Mouse (Mus musculus): ENCODE results near the gene Faim.

The Faim gene

DNA sequence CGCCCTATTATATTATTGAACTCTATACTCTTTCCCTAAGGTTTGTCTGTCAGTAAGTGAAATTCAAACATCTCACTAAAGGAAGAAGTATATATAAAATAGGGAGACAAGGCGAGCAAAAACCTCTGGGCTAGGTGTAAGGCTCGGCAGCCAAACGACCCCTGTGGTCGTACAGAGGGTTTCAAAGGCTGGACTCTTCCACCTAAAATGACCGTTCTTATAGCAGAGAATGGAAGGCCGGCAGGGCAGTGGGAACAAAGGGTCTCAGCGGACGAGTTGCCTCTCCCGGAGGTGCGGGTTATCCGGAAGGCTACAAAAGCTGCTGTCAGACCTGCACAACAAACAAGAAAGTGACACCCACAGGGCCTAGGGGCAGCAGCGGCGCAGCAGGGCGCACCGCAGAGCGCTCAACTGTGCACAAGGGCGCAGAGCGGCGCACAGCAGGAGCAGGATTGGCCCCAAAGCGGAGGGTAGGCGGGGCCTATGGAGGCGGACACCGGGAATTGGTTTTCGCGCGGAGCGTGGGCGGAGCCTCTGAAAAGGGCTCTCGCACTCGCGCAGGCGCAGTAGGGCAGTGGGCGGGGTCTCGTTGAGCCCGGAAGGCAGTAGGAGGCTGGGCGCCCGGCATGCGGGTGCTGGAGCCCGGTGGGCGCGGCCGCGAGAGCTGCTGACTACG lies at the start of gene Faim:
Gene Faim (plus strand): TSS at position 574 of the 676 bp plus-strand sequence.
- DNase-seq (ENCODE audit: low read depth, low spot score), result peak; percentile 99

DNA sequence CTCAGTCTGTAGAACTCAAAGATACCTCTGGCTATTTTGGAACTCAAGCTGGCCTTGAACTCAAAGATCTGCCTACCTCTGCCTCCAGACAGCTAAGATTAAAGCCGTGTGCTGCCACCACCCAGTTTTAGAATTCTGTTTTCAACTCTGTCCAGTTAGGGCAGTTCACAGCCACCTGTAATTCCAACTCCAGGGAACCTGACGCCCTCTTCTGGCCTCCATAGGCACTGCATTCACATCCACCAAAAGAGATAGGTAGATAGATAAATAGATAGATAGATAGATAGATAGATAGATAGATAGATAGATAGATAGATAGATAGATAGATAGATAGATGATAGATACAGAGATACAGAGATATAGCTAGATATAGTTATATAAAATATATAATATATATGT lies 46.9 kb upstream of the Faim start:
- no peak for DNase-seq (ENCODE audit: low read depth, low spot score)

DNA sequence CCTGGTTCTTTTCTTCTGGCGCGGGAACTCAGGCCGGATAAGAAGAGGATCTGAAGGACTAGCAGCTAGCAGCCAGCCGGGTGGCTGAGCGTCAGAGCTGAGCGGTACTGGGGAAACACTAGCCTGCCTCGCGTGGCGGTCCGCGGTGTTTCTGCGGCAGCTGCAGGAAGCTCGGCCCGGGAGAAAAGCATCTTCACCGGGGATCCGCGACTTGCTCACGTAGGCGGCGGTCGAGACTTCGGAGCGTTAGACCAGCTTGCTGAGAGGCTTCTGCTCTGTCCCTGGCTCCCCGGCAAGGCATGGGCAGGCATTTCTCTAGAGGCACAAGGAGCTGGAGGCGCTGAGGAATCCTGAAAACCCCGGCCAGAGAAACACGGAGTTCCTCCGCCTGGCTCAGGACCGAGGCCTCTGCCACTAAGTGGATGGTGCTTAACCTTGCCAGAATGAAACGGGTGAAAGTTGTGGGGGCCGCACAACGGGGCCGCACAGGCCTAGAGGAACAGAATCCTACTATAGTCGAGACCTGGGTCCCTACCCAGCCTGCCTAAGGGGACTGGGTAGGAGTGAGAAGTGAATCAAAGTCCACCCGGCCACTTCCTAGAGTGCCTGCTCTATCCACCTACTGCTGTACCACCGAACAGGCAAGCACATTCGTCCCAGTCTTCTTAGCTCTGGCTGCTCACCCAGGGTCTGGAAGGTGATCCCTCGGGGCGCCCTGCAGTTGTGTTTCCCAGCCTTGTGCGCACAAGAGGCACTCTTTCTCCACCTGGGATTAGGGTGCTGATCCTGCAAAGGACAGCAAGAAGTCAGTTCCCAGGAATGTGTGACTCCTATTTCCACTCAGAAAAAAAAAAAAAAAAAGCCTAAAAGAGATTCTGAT lies 33.8 kb upstream of the Faim start:
- DNase-seq (ENCODE audit: low read depth, low spot score), result no peak

DNA sequence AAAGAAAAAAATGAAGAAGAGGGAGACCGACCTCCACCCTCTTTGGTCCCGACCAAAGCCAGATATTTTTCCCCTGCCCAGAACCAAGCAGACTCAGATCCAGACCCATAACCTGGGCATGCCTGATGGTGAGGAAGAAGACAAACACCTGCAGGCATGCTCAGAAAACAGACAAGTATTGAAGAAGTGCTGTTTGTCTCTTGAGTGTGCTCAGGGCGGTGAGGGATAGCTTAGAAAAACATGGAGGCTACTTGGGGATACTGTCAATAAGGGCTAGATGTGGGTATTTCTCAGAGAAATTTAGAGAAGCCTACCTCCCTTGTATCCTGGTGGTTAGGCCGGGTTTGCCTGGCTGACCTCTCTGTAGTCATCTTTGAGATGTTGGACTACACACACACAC lies 32.9 kb upstream of the Faim start:
- DNase-seq (ENCODE audit: low read depth, low spot score), result no peak

DNA sequence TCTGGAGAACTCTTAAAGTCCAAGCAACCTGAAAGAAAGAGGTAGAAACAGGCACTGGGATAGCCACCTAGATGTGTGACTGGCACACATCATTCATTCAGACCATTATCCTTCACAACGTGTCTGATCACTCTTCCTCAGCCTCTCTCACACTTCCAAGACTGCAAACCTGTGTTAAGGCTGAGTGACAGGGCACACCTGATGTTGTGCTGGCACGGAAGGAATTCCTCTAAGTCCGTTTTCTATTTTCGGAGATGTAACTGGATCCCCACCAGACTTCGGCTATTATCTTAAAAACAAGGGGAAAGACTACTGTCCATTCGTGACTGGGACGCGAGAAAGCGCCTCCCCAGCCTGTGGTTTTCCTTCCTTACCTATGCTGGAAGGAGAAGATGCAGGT lies 32.3 kb upstream of the Faim start:
- DNase-seq (ENCODE audit: low read depth, low spot score), result no peak

DNA sequence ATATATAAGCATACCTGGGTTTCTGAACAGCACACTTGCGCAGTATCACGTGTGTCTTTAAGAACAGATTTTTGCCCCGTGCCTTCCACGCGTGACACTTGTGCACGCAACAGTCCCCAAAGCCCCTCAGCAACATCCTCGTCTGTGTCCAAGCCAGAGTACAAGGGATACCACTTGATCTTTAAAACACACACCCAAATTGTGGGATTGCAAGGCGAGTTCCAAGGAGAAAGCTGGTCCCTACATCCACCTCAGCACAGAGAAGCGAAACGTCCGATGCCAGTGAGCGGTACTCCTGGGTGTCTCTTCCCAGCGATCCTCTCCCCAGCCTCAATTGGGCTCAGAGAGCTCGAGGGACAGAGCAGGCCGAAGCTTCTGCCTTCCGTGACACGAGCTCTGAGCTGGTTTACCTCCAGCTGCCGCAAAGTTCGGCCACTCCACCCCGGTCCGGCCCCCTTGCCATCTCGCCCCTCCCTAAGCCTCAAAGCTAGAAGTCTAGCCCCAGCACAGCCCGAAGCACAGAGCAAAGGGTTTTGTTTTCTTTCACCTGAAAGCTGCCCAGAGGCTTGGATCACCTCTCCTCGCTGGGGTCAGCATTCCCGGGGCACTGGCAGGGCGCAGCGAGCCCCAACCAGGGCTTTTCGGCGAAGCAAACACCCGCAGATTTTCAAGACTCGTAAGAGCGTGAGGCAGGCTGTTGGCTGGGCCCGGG lies 31.6 kb upstream of the Faim start:
- no peak for DNase-seq (ENCODE audit: low read depth, low spot score)

DNA sequence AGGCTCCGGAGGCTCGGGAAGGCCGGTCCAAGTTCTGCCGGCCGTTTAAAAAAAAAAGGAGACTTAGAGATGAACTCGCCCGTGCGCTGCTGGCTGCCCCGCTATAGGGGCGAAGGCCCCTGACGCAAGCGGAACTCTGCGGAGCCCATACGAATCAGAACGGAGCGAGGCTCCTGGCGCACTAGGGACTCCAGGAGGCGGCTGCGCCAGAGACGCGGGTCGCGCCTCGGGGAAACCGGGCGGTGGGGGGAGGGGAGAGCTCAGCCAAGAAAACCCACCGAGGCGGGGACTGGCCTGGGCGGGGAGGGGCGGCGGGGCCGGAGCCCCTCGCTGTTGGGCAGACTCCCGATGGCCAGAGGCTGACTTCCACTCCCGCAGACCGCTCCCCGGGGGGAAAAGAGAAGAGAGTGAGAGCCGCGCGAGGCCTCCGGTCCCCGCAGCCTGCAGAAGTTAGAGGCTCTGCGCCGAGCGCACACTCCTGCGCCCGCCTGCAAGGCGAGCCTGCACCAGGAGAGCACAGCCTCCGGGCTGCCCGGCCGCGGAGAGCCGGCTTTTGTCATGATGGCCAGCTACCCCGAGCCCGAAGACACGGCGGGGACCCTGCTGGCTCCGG lies 31.0 kb upstream of the Faim start, which contains the start of gene Foxl2:
Gene Foxl2 (plus strand): TSS at position 186 of the 613 bp plus-strand sequence.
- no peak for DNase-seq (ENCODE audit: low read depth, low spot score)

DNA sequence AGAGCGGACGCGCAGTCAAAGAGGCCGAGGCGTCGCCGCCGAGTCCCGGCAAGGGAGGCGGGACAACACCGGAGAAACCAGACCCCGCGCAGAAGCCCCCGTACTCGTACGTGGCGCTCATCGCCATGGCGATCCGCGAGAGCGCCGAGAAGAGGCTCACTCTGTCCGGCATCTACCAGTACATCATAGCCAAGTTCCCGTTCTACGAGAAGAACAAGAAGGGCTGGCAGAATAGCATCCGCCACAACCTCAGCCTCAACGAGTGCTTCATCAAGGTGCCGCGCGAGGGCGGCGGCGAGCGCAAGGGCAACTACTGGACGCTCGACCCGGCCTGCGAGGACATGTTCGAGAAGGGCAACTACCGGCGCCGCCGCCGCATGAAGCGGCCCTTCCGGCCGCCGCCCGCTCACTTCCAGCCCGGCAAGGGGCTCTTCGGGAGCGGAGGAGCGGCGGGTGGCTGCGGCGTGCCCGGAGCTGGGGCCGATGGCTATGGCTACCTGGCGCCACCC lies 30.4 kb upstream of the Faim start:
- DNase-seq (ENCODE audit: low read depth, low spot score), result no peak

DNA sequence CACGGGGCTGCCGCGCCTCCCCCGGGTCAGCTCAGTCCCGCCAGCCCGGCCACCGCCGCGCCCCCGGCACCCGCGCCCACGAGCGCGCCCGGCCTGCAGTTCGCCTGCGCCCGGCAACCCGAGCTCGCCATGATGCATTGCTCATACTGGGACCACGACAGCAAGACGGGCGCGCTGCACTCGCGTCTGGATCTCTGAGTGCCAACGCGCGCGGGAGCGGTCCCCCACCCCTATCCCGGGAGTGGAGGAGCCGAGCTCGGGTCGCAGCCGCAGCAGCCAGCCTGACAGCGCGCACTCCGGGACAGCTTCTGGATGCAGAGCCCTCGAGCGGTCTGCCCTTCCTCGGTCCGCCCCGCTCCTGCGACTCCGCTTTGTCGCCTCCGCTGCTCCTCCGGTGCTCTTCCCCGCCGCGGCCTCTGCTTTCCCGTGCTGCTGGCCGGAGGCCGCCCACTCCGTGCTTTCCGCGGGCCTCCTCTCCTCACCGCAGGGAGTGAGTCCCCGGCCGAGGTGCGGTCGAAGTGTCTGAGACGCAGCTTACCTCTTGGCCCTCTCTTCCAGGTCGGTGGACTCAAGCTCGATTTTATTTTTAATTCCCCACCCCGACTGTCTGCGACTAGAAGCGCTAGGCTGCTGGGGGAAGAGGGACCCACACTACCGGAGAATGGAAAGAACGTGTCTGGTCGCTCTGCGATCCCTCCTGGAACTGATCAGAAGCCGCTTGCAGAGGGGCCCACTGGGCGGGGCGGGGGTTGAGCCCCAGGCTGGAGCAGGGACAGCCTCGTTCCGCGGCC lies 29.4 kb upstream of the Faim start:
- DNase-seq (ENCODE audit: low read depth, low spot score), result no peak

DNA sequence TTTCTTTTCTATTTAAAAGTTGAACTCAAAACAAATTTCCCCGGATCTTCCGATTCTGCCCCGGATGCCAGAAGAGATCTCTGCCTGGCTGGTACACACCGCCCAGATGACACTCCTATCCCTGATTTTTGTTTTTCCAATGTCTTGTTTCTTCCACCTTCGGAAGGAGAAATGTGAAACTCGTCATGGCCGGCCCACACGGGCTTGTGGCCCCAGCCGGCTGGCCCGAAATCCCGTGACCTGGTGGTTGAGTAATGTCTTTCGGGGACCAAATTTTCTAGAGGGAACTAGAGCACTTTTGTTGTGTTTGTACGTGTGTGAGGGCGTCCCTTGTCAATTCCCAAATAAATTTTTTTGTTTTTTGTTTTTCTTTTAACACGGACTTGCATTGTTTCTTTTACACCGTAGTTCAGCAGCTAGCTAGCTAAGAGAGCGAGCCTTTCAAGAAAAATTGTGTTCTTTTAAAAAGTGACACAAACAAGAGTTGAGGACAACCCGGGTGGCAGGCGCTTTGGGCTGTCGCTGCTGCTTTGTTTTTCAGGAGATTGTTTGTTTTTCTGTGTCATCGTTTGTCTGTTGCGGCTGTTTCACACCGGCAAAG lies 28.3 kb upstream of the Faim start:
- DNase-seq (ENCODE audit: low read depth, low spot score), result no peak

DNA sequence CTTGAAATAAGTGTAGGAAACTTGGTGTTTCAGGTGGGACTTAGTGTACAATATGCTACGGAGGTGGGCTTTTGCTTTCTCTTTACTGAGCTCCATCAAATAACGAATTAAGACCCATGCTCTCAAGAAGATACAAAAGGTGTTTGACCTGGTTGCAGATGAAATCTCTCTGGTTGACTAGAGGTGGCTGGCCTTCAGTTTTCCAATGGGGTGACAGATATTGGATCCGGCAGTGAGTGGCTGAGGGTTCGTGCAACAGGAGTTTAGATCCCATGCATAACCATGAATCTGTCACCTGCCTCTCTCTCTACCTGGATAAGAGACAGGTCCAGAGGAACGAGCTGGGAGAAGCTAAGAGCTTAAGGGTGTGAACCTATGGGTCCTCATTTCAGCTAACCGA lies 27.5 kb upstream of the Faim start:
- DNase-seq (ENCODE audit: low read depth, low spot score), result no peak

DNA sequence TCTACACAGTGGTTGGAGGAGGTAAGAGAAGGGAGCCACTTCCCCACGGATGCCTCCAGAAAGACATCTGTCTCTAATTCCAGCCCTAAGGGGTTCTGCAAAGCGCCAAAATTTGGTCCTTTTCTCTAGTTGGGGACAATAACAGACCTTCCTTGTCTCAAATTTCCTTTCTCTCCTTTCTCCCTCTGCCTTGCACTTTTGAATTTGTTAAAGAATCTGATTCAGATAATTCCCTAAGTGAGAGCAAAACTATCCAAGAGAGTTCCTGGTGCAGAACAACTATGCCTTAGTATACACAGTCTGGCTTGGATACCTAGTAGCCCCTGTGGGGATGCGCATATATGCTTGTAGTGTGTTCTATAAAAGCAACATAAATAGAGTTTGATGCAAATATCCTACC lies 26.3 kb upstream of the Faim start:
- DNase-seq (ENCODE audit: low read depth, low spot score), result no peak

DNA sequence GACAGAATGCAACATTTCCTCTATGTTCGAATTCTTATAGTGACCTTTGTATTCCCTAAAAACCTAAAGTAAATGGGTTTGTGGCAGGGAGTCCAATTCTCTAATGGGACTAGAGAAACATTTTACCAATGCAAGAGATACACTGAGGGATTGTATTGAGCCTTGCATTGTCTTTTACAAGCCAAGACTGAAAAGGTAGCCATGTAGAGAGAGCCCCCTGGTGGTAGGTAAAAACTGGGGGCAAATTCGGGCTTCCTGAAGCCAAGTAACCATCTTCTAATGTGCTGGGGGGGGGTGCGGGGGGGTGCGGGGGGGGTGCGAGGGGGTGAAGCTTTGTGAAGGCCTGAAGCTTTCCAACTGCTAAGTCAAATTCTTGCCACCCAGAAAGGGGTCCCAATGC lies 25.8 kb upstream of the Faim start:
- no peak for DNase-seq (ENCODE audit: low read depth, low spot score)

DNA sequence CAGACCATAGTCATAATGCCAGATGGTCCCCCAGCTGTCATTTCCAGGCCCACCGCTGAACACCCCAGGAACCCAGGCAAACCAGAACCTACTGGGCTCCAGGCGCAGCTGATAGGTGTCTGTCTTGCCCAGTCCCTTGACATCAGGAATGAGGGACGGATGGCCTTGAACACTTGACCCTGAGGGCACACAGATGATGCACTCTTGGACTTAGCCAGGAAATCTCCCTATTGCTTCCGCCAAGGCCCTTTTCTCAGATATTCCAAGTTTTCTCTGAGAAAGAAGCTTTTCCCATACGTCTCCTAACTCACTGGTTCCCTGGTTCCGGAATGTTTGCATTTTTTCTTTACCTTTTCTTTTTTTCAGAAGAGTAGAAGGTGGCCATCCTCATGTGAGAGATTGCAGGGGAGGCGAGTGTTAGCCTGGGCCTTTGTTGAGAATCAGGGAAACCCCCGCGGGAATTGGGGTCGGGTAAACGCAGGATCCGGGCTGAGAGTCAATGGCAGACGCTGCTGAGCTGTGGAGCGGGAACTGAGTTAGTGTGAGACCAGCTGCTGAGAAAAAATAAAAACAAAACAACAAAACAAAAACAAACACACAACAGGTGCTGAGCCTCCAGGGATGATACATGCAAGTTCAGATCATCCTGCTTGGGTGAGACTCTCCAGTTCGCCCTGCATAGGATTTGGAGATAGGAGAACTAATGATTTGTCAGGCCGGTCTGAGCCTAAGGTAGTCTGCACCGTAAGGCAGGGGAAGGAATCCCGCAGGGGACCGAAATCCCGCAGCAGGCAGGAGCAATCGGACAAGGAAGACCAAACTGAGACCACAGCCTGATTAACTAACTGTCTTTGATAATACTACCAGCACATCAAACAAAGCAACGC lies 24.3 kb upstream of the Faim start:
- no peak for DNase-seq (ENCODE audit: low read depth, low spot score)

DNA sequence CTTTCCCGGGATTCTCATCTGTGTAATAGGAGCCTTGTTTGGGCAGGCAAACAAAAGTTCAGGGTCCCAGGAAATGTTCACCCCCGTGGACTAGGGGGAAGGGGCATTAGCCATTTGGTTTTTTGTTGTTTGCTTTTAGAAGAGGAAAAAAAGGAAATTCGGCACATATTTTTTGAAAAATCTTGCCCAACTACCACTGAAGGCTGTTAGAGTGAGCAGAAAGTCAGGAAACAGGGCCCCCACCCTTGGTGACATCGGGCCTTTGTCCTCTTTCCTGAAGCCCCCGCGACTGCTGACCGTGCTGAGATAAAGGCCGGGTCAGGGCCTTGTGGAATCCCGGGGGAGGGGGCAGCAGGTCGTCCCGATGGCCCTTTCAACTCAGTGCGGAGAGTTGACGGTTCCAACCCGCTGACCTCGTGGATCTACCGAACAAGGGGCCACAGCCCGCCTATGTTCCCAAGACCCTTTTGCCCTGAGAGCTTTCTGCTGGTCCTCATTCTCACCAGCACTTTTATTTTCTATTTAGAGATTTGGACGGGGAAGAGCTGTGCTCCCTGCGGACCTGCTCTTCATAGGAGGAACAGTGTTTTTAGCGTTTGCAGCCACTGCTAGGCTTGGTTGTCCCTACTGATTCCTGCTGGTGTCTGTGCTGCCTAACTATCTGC lies 23.6 kb upstream of the Faim start:
- no peak for DNase-seq (ENCODE audit: low read depth, low spot score)

DNA sequence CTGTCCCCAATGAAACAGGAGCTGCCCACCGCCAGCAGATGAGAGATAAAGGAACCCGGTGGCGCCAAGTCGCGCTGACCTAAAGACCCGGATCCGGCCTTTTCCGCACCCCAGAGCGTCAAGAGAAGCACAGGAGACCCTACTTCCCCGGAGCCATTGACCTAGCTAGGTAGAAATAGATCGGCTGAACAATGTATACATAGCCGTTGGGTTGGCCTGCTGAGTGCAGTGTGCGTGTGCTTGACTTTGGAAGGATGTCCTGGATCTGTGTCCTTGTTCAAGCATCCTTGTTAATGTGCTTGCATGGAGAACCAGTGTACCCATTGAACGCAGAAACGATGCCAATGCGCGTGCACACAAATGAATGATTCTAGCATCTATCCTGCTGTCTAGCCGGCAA lies 22.5 kb upstream of the Faim start:
- DNase-seq (ENCODE audit: low read depth, low spot score), result no peak

DNA sequence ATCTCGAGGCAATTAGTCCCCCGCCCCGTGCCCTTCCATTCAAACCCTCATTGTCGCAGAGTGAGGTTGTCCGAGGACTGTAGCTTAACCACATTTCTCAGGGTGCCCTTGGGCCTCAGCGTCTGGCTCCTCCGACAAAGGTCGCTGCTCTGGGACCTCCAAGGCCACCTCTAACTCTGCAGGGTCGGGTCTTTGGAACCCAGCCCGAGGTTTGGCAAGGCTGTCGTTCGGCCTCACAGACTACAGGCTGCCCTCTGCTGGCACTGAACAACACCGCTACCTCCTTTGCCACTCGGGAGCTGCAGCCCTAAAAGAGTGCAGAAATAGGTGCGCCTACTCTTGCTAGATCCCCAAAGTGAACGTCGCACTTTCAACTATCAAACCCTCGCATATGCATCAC lies 21.1 kb upstream of the Faim start:
- DNase-seq (ENCODE audit: low read depth, low spot score), result no peak

DNA sequence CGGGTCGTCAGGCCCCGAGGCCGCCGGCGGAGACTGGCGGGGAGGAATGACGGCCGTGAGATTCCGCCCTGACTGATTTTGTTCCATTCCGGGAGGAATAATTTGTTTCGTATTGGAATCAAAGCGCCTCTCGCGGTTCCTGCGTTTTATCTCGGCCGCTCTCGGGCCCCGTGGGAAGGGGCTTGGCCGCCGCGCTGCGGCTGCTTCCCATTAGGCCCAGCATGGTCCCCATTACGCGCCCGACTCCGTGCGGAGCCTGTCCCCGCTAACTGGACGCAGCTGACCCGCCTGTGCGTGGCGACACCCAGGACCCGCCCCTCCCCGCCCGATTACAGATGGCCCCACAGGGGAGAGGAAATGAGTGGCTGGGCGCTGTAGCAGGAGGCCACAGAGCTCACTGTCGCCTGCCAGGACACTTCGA lies 13.1 kb upstream of the Faim start:
- no peak for DNase-seq (ENCODE audit: low read depth, low spot score)

DNA sequence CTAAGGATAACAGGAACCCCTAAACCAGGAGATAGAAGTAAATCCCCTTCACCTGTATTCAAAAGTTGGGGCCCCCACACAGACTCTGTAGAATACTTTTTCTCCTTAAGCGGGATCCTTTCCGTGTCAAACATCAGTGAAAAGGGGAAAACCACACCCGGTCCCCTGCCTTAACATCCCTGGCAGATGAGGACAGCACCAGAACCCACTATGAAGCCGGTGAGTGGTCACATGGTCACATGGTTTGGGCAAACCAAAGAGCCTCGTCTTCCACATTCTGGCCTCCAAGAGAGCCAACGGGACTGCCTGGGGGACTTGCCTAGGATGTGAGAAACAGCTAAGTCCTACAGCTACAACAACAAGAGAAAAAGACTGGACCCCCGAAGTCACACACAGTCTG lies 12.6 kb upstream of the Faim start:
- DNase-seq (ENCODE audit: low read depth, low spot score), result no peak

Measured in retina, postnatal 7 days (tissue).